Mouse (Mus musculus) lung, embryonic 14.5 days (tissue): ENCODE results near the gene Dot1l. TPM values are rescaled to one million over a fixed set of nuclear protein-coding genes. Genes with fewer than 3 reads are reported as not detected.

Experiments used
- ATAC-seq: fragments of 200-750 bp; cut with Nextera tagmentation; 2 replicates; pipeline ENCODE4 v1.8.0; 2017; ENCODE audit warnings: mild to moderate bottlenecking, moderate TSS enrichment, moderate library complexity; ENCODE audit not compliant: insufficient read depth
- DNase-seq: peaks from one replicate; pipeline ENCODE4 v3.0.0-alpha.2; 2015
- H3K27ac ChIP-seq: fragments of 300-500 bp; sonication (generic); 2 replicates; pipeline ENCODE4 v1.5.1; 2014; ENCODE audit warnings: low read depth, mild to moderate bottlenecking, moderate library complexity
- H3K27me3 ChIP-seq: fragments of 300-500 bp; sonication (generic); 2 replicates; pipeline ENCODE4 v1.6.1; 2014; ENCODE audit warnings: low read length, control low read depth; ENCODE audit not compliant: insufficient read depth
- H3K36me3 ChIP-seq: fragments of 300-500 bp; sonication (generic); 2 replicates; pipeline ENCODE4 v1.6.1; 2014; ENCODE audit warnings: control low read depth; ENCODE audit not compliant: insufficient read depth
- H3K4me1 ChIP-seq: fragments of 300-500 bp; sonication (generic); 2 replicates; pipeline ENCODE4 v1.6.1; 2014; ENCODE audit warnings: antibody characterized with exemption, control low read depth; ENCODE audit not compliant: insufficient read depth
- H3K4me2 ChIP-seq: fragments of 300-500 bp; sonication (generic); 2 replicates; pipeline ENCODE4 v1.6.1; 2014; ENCODE audit warnings: mild to moderate bottlenecking
- H3K4me3 ChIP-seq: fragments of 300-500 bp; sonication (generic); 2 replicates; pipeline ENCODE4 v1.5.1; 2014; ENCODE audit warnings: low read depth, low read length
- H3K9ac ChIP-seq: fragments of 300-500 bp; sonication (generic); 2 replicates; pipeline ENCODE4 v1.6.1; 2014
- H3K9me3 ChIP-seq: fragments of 300-500 bp; sonication (generic); 2 replicates; pipeline ENCODE4 v1.6.1; 2016; ENCODE audit warnings: low read depth, low read length, control low read depth
- CTCF ChIP-seq: IDR thresholded peaks from 2 replicates; pipeline ENCODE4 v1.5.1; 2016; ENCODE audit warnings: antibody characterized with exemption, low read depth
- WGBS: fragments of 180-500 bp; shearing (Covaris S2); extraction: QIAGEN DNeasy Blood & Tissue Kit; methylation state at CpG from one replicate; pipeline ENCODE4 v1.1.7; 2014; 5-methylcytosine and 5-hydroxymethylcytosine counted together
- polyA plus RNA-seq: library from polyadenylated mRNA; unstranded; fragments of >200 nt; fragmentation: Nextera tagmentation; extraction: Ambion mirVana; gene quantifications from 2 replicates; pipeline ENCODE4 v1.2.1, GENCODE M21; 2014

Gene Dot1l
- polyA plus RNA-seq, 1 experiment from 2014 or later: 29.1 TPM

GRCm38 (mm10) chr10:80836949-80837379 is 82.0 kb downstream of the Dot1l start:
- no peak for DNase-seq
- ATAC-seq: no peak
- Histone ChIP-seq H3K4me2 (no peak overlapping the region), H3K27me3 (peaks cover 44% of the 10 kb centered on the region), H3K4me3 (no peak overlapping the region), H3K9ac (no peak overlapping the region), H3K27ac (no peak overlapping the region), H3K4me1 (no peaks in the 10 kb centered on the region), H3K9me3 (no peaks in the 10 kb centered on the region), H3K36me3 (no peaks in the 10 kb centered on the region)
- 48% methylated on average over 7 of the region's 7 CpGs for whole genome bisulfite sequencing
- no peak for TF ChIP-seq CTCF

- Histone ChIP-seq H3K4me3 (no peak overlapping the region), H3K27me3 (peaks cover 53% of the 10 kb centered on the region), H3K36me3 (no peaks in the 10 kb centered on the region), H3K27ac (no peak overlapping the region), H3K9me3 (no peaks in the 10 kb centered on the region), H3K4me1 (no peaks in the 10 kb centered on the region), H3K9ac (no peak overlapping the region), H3K4me2 (no peak overlapping the region)
- 14% methylated on average over 2 of the region's 2 CpGs for WGBS
- no peak for DNase-seq
- no peak for TF ChIP-seq CTCF
- ATAC-seq: no peak
These were observed 82.8 kb downstream of the Dot1l start for GRCm38 (mm10) chr10:80837827-80838226.

- Histone ChIP-seq H3K4me3 (no peak overlapping the region), H3K4me1 (no peaks in the 10 kb centered on the region), H3K27ac (no peak overlapping the region), H3K36me3 (no peaks in the 10 kb centered on the region), H3K9ac (no peak overlapping the region), H3K27me3 (peaks cover 57% of the 10 kb centered on the region), H3K4me2 (no peak overlapping the region), H3K9me3 (no peaks in the 10 kb centered on the region)
- DNase-seq: no peak
- no peak for TF ChIP-seq CTCF
- ATAC-seq: no peak
- WGBS: 61% methylated on average over 2 of the region's 2 CpGs
These were observed 83.4 kb downstream of the Dot1l start for GRCm38 (mm10) chr10:80838346-80838912.

- H3K27me3 ChIP-seq: peaks cover 57% of the 10 kb centered on the region
- ATAC-seq: no peak
These were observed 84.8 kb downstream of the Dot1l start for GRCm38 (mm10) chr10:80839848-80840247.

GRCm38 (mm10) chr10:80841685-80842084 is 86.7 kb downstream of the Dot1l start:
- no peaks in the 10 kb centered on the region for H3K4me1 ChIP-seq
- H3K4me2 ChIP-seq: no peak overlapping the region
- no peak overlapping the region for H3K9ac ChIP-seq
- no peaks in the 10 kb centered on the region for H3K9me3 ChIP-seq
- no peak for TF ChIP-seq CTCF
- no peak overlapping the region for H3K27ac ChIP-seq
- WGBS: 80% methylated on average over 2 of the region's 2 CpGs
- ATAC-seq (no peak), DNase-seq (no peak)
- H3K4me3 ChIP-seq: no peak overlapping the region
- peaks cover 51% of the 10 kb centered on the region for H3K27me3 ChIP-seq
- H3K36me3 ChIP-seq: no peaks in the 10 kb centered on the region

More at GRCm38 (mm10) chr10:80839848-80840247, 84.8 kb downstream of the Dot1l start:
- WGBS: 55% methylated on average over 6 of the region's 6 CpGs
- no peak for TF ChIP-seq CTCF
- Histone ChIP-seq H3K36me3 (no peaks in the 10 kb centered on the region), H3K9ac (no peak overlapping the region), H3K27ac (no peak overlapping the region), H3K4me3 (no peak overlapping the region), H3K4me1 (no peaks in the 10 kb centered on the region), H3K9me3 (no peaks in the 10 kb centered on the region), H3K4me2 (no peak overlapping the region)
- DNase-seq: no peak

- Histone ChIP-seq H3K36me3 (no peaks in the 10 kb centered on the region), H3K27ac (no peak overlapping the region), H3K9me3 (no peaks in the 10 kb centered on the region), H3K9ac (no peak overlapping the region), H3K27me3 (peaks cover 44% of the 10 kb centered on the region), H3K4me1 (no peaks in the 10 kb centered on the region), H3K4me2 (no peak overlapping the region), H3K4me3 (no peak overlapping the region)
- ATAC-seq: no peak
- WGBS: 78% methylated on average over 15 of the region's 15 CpGs
- no peak for TF ChIP-seq CTCF
- DNase-seq: no peak
These were observed 87.3 kb downstream of the Dot1l start for GRCm38 (mm10) chr10:80842334-80842733.

GRCm38 (mm10) chr10:80843087-80843930 is 88.3 kb downstream of the Dot1l start:
- no peak for TF ChIP-seq CTCF
- peaks cover 43% of the 10 kb centered on the region for H3K27me3 ChIP-seq
- no peak for DNase-seq

More at GRCm38 (mm10) chr10:80843087-80843930, 88.3 kb downstream of the Dot1l start:
- H3K27ac ChIP-seq: no peak overlapping the region
- H3K36me3 ChIP-seq: no peaks in the 10 kb centered on the region
- ATAC-seq: no peak
- H3K4me2 ChIP-seq: peak overlapping the region; percentile 69
- H3K4me3 ChIP-seq: peak overlapping the region; percentile 41
- H3K4me1 ChIP-seq: no peaks in the 10 kb centered on the region
- peak overlapping the region; percentile 47 for H3K9ac ChIP-seq
- H3K9me3 ChIP-seq: no peaks in the 10 kb centered on the region
- 9% methylated on average over 32 of the region's 32 CpGs for WGBS
